Mouse (Mus musculus) ovary, postnatal 10 days (tissue): Measurements from ENCODE around the gene Ercc2.

Experiments used
- DNase-seq: peaks from one replicate; pipeline ENCODE4 v3.0.0; 2022; ENCODE audit warnings: low spot score

Ercc2 gene

GRCm38 (mm10) chr7:19381377-19382165, at the start of gene Ercc2:
TSS of gene Ercc2 (plus strand) at chr7:19382010.
- peak; percentile 97 for DNase-seq

- no peak for DNase-seq
These were observed 49.0 kb upstream of the Ercc2 start for GRCm38 (mm10) chr7:19332709-19333352.

GRCm38 (mm10) chr7:19335583-19335982, 46.2 kb upstream of the Ercc2 start:
- no peak for DNase-seq

- no peak for DNase-seq
These were observed 44.7 kb upstream of the Ercc2 start for GRCm38 (mm10) chr7:19337122-19337521.

- DNase-seq: no peak
These were observed 43.8 kb upstream of the Ercc2 start for GRCm38 (mm10) chr7:19338060-19338459.

GRCm38 (mm10) chr7:19338596-19338995, 43.2 kb upstream of the Ercc2 start:
- no peak for DNase-seq

GRCm38 (mm10) chr7:19341250-19341649, 40.6 kb upstream of the Ercc2 start:
- no peak for DNase-seq

- DNase-seq: no peak
These were observed 39.9 kb upstream of the Ercc2 start for GRCm38 (mm10) chr7:19341761-19342409.

- DNase-seq: peak; percentile 88
These were observed 39.3 kb upstream of the Ercc2 start for GRCm38 (mm10) chr7:19342481-19343027.

- DNase-seq: no peak
These were observed 38.5 kb upstream of the Ercc2 start for GRCm38 (mm10) chr7:19343210-19343808.

- DNase-seq: no peak
These were observed 37.5 kb upstream of the Ercc2 start, which contains the start of gene Ercc1 for GRCm38 (mm10) chr7:19344237-19344847. TSS of gene Ercc1 (plus strand) at chr7:19344778.

- DNase-seq: peak; percentile 78
These were observed 36.8 kb upstream of the Ercc2 start for GRCm38 (mm10) chr7:19344938-19345471.

GRCm38 (mm10) chr7:19349188-19349915, 32.5 kb upstream of the Ercc2 start:
- DNase-seq: no peak

GRCm38 (mm10) chr7:19350221-19350620, 31.6 kb upstream of the Ercc2 start:
- no peak for DNase-seq

GRCm38 (mm10) chr7:19354991-19355390, 26.8 kb upstream of the Ercc2 start:
- DNase-seq: no peak

GRCm38 (mm10) chr7:19356311-19356710, 25.5 kb upstream of the Ercc2 start:
- DNase-seq: no peak

GRCm38 (mm10) chr7:19357381-19358375, 24.1 kb upstream of the Ercc2 start:
- no peak for DNase-seq

- DNase-seq: no peak
These were observed 23.2 kb upstream of the Ercc2 start for GRCm38 (mm10) chr7:19358634-19359033.

- DNase-seq: peak; percentile 75
These were observed 22.4 kb upstream of the Ercc2 start, which contains the start of the genes Cd3eap and Ppp1r13l for GRCm38 (mm10) chr7:19359299-19359891. TSS of gene Cd3eap (minus strand) at chr7:19359483. TSS of gene Ppp1r13l (plus strand) at chr7:19359749.
